Mouse (Mus musculus) thymus, postnatal 36 days (tissue): Measurements from ENCODE around the gene Dixdc1.

Experiments used
- DNase-seq, 2 experiments: peaks; one replicate each; pipeline ENCODE4 v3.0.0; 2022; ENCODE audit warnings: mixed read lengths in 2 of 2

Gene Dixdc1

GRCm38 (mm10) chr9:50698418-50699409 lies 40.6 kb downstream of the Dixdc1 start:
- DNase-seq = peak; percentile 29 to 31

- DNase-seq = peak; percentile 30 to 40
Observed at GRCm38 (mm10) chr9:50697706-50698041, 41.6 kb downstream of the Dixdc1 start.

GRCm38 (mm10) chr9:50696851-50697705 lies 42.2 kb downstream of the Dixdc1 start:
- DNase-seq = no peak

GRCm38 (mm10) chr9:50695153-50695552 lies 44.2 kb downstream of the Dixdc1 start:
- no peak for DNase-seq

GRCm38 (mm10) chr9:50693631-50694030 lies 45.7 kb downstream of the Dixdc1 start:
- DNase-seq = peak; percentile 49 to 54

GRCm38 (mm10) chr9:50692626-50693580 lies 46.4 kb downstream of the Dixdc1 start:
- no peak for DNase-seq

- DNase-seq = no peak
Observed at GRCm38 (mm10) chr9:50686866-50687652, 52.3 kb downstream of the Dixdc1 start.

- DNase-seq = no peak
Observed at GRCm38 (mm10) chr9:50681727-50682126, 57.6 kb downstream of the Dixdc1 start.

GRCm38 (mm10) chr9:50679406-50679805 lies 59.9 kb downstream of the Dixdc1 start:
- no peak for DNase-seq

- no peak for DNase-seq
Observed at GRCm38 (mm10) chr9:50674771-50675170, 64.5 kb downstream of the Dixdc1 start.

GRCm38 (mm10) chr9:50670690-50671089 lies 68.6 kb downstream of the Dixdc1 start:
- peak; percentile 63 to 69 for DNase-seq

GRCm38 (mm10) chr9:50667579-50668498 lies 71.5 kb downstream of the Dixdc1 start:
- no peak for DNase-seq

- no peak for DNase-seq
Observed at GRCm38 (mm10) chr9:50666442-50666841, 72.9 kb downstream of the Dixdc1 start.

- DNase-seq = no peak
Observed at GRCm38 (mm10) chr9:50664826-50665225, 74.5 kb downstream of the Dixdc1 start.

- DNase-seq = peak; percentile 17 to 47
Observed at GRCm38 (mm10) chr9:50660431-50660830, 78.9 kb downstream of the Dixdc1 start.

GRCm38 (mm10) chr9:50659392-50660217 lies 79.7 kb downstream of the Dixdc1 start, which contains the start of gene Dlat:
Dlat (minus strand) TSS chr9:50659780.
- peak; percentile 83 to 85 for DNase-seq

GRCm38 (mm10) chr9:50658941-50659388 lies 80.4 kb downstream of the Dixdc1 start:
- DNase-seq = no peak

GRCm38 (mm10) chr9:50658391-50658790 lies 80.9 kb downstream of the Dixdc1 start:
- DNase-seq = no peak

- DNase-seq = no peak
Observed at GRCm38 (mm10) chr9:50650503-50650902, 88.8 kb downstream of the Dixdc1 start.
